Mouse (Mus musculus) cerebellum, postnatal 14 days (tissue): ENCODE measurements at regions not wholly inside any gene's neighbourhood (a gene's known extent, or its start where the extent isn't known, plus 50 kb on each side); places are given as distances from the start of the nearest gene placed in this dataset.
"Not testable (repeated sequence)": the region's sequence is repeated elsewhere in the genome, so short reads cannot be mapped to it uniquely, and the experiment has no call there.

Experiments
- DNase-seq, 2 experiments: peaks; one replicate each; pipeline ENCODE4 v3.0.0; 2021; ENCODE audit warnings: mixed read lengths in 2 of 2

DNA sequence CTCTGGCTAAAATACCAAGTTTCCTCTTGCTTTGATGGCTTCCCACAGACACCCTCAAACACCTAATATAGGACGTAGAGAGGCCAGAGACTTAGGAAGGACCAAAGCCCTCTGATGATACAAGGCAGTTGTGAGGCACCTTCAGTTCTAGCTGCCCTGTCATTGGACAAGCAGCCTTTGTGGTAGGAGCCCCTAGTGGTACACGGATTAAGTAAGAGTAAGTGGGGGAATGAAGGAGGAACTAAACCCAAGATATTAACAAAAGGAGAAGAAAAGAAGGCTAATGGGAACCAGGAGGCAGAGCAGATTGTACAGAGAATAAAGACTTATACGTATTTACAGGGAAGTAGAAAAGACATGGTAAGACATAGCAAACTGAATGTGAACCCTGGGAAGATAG, 352.3 kb upstream of the Tmco5 start:
- DNase-seq: not testable (repeated sequence)

GRCm38 (mm10) chr2:116536453-116536852, 342.0 kb upstream of the Tmco5 start:
- DNase-seq: no peak

DNA sequence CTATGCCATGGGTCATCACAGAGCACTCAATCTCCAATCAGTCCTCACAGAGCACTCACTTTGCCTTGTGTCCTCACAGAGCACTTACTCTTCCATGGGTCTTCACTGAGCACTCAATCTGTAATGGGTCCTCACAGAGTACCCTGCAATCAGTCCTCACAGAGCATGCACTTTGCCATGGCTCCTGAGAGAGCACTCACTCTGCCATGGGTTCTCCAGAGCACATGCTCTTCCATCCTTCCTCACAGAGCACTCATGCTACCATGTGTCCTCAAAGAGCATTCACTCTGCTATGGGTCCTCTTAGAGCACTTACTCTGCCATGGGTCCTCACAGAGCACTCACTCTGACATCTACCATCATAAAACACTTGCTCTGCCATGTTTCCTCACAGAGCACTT, 319.1 kb upstream of the Tmco5 start:
- DNase-seq: no peak

- DNase-seq: no peak
Measured at GRCm38 (mm10) chr2:116583989-116584388, 294.5 kb upstream of the Tmco5 start.

DNA sequence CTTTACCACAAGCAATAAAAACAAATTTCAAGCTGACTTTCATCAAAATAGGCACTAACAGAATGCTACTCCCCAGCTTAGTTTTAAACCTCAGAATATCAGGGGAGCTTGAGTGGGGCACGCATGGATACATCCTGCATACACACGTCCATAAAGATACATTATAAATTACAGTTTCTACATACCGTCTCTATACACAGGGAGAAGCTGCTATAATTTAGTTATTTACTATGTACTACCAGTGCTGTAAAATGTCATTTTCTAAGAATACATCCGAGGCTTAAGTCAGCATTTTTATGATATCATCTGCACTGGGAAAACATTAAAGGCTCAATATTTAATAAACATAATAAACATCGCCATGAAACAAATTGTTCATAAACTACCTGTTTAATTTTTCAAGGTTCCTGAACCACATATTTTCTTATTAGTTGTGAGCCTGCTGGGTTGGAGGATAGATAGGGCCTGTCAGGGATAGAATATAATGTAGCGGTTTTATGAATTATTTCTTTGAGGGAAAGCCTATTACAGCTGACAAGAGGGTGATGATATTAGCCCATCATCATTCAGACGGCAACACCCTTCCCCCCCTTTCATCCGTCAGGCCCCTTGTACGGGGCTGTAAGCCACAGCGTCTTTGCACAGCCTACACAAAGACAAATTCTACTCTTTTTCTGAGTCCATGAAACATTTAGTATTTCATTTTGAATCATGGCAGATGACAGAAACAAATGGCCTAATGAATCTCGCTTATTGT, 292.1 kb upstream of the Tmco5 start:
- no peak for DNase-seq

- no peak for DNase-seq
Measured at GRCm38 (mm10) chr2:116605869-116606268, 272.6 kb upstream of the Tmco5 start.

GRCm38 (mm10) chr2:116639935-116640334, 238.6 kb upstream of the Tmco5 start:
- no peak for DNase-seq

DNA sequence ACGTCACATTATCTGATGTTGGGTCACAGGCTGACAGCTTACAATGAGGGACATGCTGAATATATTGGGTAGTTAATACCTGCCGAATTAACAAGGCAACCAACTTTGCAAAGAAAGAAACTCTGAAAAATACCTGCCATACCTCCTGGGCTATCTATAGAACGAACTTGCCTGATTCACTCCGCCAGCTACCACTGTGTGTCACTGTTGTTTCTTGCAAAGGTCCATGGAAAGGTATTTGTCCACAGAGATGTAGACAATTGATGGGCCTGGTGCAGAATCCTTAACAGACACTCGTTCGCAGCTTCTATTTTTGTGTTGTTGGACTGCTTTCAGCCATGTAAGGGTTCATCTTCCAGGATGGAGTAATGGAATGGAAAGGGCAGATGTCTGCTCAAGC, 226.4 kb upstream of the Tmco5 start:
- DNase-seq: no peak

- DNase-seq: no peak
Measured at GRCm38 (mm10) chr2:116685756-116686155, 192.7 kb upstream of the Tmco5 start.

DNA sequence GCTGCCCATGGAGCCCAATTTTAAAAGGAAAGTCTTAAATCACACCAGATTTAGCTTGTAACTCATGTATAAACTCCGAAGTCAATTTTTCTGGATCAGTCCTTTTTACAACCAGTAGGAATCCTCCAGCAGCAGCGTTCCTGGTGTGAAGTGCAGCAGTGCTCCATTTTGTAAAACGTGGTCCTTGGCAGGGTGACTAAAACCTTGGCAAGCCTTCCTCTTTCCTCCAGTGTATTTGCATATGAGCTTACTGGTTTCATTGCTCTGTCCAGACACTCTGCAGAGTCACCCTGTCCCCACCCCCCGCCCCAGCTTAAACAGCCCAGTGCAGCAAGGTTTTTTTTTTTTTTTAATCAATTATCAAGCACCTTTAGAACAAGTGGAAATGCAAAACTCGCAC, 180.9 kb upstream of the Tmco5 start:
- DNase-seq: peak; percentile 56 to 69

GRCm38 (mm10) chr2:116704705-116705104, 173.8 kb upstream of the Tmco5 start:
- no peak for DNase-seq

DNA sequence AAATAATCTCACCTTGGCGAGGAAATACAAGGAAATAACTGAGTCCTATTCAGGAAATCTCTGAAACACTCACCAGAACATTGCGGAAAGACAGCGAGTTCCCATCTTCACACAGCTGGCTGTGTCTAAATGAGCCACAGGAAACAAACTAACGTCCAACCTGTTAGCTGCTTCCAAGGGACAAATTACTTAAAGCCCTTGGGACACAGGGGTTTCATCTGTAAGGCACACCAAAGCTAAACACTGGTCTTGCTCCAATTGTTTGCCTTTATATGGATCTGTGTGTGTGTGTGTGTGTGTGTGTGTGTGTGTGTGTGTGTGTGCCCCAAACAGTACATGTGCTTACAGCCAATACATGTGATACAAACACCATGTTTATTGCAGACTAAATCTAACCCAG, 168.9 kb upstream of the Tmco5 start:
- no peak for DNase-seq

DNA sequence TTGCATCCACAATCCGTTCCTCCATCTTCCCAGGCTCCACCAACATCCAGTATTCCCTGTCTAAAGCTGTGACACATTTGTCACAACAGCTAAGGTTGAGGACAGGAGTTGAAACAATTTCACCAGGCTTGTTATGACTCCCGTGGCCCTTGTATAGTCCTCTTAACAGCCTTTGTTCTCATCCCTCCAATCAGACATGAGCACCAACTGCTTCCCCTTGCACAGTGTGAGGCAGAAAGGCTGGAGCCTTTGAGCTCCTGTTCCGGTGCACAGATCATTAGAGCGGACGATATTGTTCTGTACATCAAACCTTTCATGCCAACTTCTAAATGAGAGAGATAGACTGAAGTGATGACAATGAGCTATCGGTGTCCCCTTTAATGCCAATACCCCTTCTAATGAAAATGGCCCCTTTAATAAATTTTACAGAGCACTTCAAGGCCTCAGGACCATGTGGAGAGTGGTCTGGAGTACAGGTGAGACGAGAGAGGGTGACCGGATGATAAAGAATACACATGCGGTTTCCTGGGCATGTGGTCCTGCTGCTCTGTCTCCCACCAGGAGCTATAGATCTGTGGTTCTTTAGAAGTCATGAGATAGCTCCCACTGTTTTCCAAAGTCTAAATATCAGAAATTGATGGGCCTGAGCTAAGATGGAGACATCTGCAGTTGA, 161.8 kb upstream of the Tmco5 start:
- DNase-seq: no peak

- no peak for DNase-seq
Measured at GRCm38 (mm10) chr2:116718637-116719036, 159.9 kb upstream of the Tmco5 start.

DNA sequence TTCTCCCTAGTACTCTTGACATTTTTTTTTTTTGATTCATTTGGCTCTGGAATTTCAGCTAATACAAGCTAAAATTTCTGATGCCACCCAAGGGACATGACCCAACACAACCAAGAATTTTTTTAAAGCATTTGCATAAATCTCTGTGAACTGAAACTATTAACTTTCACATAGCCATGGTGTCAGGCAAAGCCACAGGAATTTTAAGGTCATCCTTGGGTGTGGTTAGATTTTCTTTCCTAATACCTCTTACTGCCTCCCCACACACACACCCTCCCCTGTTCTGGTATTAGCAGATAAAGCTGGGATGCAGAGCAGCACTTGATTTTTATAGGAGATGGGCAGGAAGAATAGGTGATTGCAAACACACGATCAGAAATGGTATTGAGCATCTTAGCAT, 150.9 kb upstream of the Tmco5 start:
- no peak for DNase-seq

DNA sequence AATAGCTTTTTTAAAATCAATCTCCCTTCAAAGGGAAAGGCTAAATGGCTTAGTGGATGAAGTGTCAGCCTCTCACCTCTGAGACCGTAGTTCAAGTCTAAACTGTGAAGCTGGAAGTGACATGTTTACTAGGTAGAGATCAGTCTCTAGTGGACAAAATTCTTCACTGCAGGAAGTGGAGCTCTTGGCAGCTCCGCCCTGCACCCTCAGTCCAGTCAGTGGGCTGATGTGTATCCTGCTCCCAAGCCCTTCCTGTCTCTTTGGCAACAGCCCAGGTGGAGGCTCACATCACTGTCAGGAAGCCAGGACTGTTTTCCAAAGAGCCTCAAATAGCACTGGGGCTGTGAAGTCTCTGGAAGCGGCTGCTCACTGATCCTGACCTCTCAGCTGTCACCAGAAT, 142.8 kb upstream of the Tmco5 start:
- peak; percentile 28 to 51 for DNase-seq

- DNase-seq: no peak
Measured at GRCm38 (mm10) chr2:116768459-116769047, 109.9 kb upstream of the Tmco5 start.

GRCm38 (mm10) chr2:116769186-116769585, 109.3 kb upstream of the Tmco5 start:
- peak in 1 of 2 experiments; percentile 2 for DNase-seq

- DNase-seq: no peak
Measured at GRCm38 (mm10) chr2:116772569-116772968, 105.9 kb upstream of the Tmco5 start.

- DNase-seq: no peak
Measured at GRCm38 (mm10) chr2:116800141-116800540, 78.3 kb upstream of the Tmco5 start.

- DNase-seq: no peak
Measured at GRCm38 (mm10) chr2:116801578-116801977, 76.9 kb upstream of the Tmco5 start.

DNA sequence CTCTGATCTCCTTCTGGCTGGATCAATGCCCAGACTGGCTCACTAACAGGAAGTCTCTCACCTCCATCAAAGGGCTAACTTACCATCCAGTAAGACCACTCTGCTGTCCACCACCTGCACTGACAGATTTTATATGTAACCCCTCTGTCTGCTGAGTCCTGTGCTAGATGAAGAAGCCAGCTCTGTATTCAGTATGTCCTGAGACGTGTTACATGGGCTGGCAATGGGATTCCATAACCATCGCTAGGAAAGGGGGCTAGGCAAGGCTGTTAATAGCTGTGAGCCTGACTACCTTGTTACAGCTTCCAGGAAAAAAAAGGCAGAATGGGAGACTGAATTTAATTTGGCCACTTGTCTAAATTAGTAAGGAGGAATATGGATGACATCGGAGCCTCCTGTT, 71.3 kb upstream of the Tmco5 start:
- DNase-seq: peak in 1 of 2 experiments; percentile 8

GRCm38 (mm10) chr2:116807636-116808035, 70.9 kb upstream of the Tmco5 start:
- no peak for DNase-seq

GRCm38 (mm10) chr2:116808113-116808512, 70.4 kb upstream of the Tmco5 start:
- DNase-seq: no peak
